ENCODE assay signal across 8 mouse cellular contexts in the genomic region with DNA sequence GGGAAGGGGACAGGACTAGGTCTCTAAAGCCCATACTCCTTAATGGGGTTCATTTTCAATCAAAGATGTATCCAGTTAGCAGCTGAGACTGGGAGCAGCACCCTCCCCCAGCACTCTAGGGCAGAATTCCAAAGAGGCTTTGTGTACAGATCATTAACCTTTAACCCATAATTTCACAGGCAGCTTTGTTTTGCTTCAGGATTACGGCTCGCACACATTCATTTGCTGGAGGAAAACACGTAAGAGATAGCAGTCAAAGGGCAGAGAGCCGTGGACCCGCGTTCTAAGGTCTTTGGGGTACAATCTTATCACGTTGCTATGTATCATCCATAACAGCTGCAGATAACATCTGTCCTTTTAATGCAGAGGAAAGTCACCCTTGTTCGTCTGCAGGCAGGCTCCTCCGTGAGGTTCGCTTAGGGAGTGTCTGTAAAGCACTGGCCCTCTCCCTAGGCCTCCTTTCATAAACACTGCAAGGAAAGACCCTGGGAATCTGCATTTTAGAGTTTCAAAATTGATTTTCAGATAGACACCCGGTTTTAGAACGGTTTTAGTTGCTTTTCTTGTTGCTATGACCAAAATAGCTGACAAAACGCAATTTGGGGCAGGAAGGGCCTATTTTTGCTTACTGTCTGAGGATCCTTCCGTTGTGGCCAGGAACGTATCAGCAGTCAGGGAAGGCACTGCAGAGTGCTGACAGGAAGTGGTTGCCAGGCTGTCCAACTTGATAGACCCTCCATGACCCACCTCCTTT. TPM values are rescaled to one million over a fixed set of nuclear protein-coding genes. Genes with fewer than 3 reads are reported as not detected.
DNase-seq lines count a peak whose midpoint lies in the region; ATAC-seq and TF ChIP-seq lines count a peak whose summit lies in the region.
"Had no signal": no experiment of that assay in that cellular context is flagged by ENCODE, and none has a peak within 500 bp of the region (broad histone marks: within the 10 kb centered on the region; RNA-seq: fewer than 3 reads in every experiment).

No protein-coding gene starts in this region.

- no peaks in the 10 kb centered on the region for H3K36me3 ChIP-seq in intestine, embryonic 16.5 days (ENCODE audit: control insufficient read depth, insufficient read depth, low read length)
- H3K36me3 ChIP-seq in liver, postnatal 0 days (replicated peaks; ENCODE audit: insufficient read depth, low read length): no peaks in the 10 kb centered on the region

- peaks cover 32% of the 10 kb centered on the region for H3K4me1 ChIP-seq in intestine, embryonic 16.5 days (ENCODE audit: control insufficient read depth, insufficient read depth, low read length)
- H3K4me1 ChIP-seq in liver, postnatal 0 days (ENCODE audit: insufficient read depth): peaks cover 35% of the 10 kb centered on the region

- no peak for TF ChIP-seq CTCF in liver, postnatal 0 days (IDR thresholded peaks at IDR 0.05; ENCODE audit: low read depth)

- peak; percentile 85 for ATAC-seq in granulocyte monocyte progenitor cell, adult 5-6 weeks (replicated peaks; ENCODE audit: poor library complexity, severe bottlenecking)
- peak; percentile 95 for ATAC-seq in intestine, embryonic 16.5 days
- ATAC-seq in liver, postnatal 0 days: peak; percentile 76

- peak overlapping the region; percentile 37; the same call in 1 of the 2 replicates for H3K9ac ChIP-seq in intestine, embryonic 16.5 days (ENCODE audit: low read depth, low read length)
- H3K9ac ChIP-seq in liver, postnatal 0 days (replicated peaks): peak overlapping the region; percentile 35; the same call in 1 of the 2 replicates

- H3K27ac ChIP-seq in intestine, embryonic 16.5 days (ENCODE audit: low read length): peak overlapping the region; percentile 95
- peak overlapping the region; percentile 84 for H3K27ac ChIP-seq in liver, postnatal 0 days (ENCODE audit: low read depth)

- H3K27me3 ChIP-seq in intestine, embryonic 16.5 days (replicated peaks; ENCODE audit: control insufficient read depth, insufficient read depth, low read length): no peaks in the 10 kb centered on the region
- peaks cover 3% of the 10 kb centered on the region; the same call in 1 of the 2 replicates for H3K27me3 ChIP-seq in liver, postnatal 0 days (ENCODE audit: insufficient read depth, low read length)

- H3K4me3 ChIP-seq in intestine, embryonic 16.5 days (ENCODE audit: low read length): 0 out of 2 replicates have a peak overlapping the region, but pooled peaks have one; percentile 5
- no peak overlapping the region; the same call in 1 of the 2 replicates for H3K4me3 ChIP-seq in liver, postnatal 0 days (ENCODE audit: low read depth, low read length)
- H3K4me3 ChIP-seq: erythroblast, embryonic 14.5 days had no signal

- H3K4me2 ChIP-seq in intestine, embryonic 16.5 days (ENCODE audit: low read depth, low read length): peak overlapping the region; percentile 43
- peak overlapping the region; percentile 52 for H3K4me2 ChIP-seq in liver, postnatal 0 days (ENCODE audit: low read depth, low read length)

- peak; percentile 57 for DNase-seq in CD4-positive, CD25-positive, alpha-beta regulatory T cell, adult 2 months (ENCODE audit: low read depth, low spot score)
- DNase-seq in MEL-GATA-1-ER (ENCODE audit: extremely low read depth, low read depth): peak; percentile 89
- peak; percentile 56 for DNase-seq in liver, postnatal 0 days
- DNase-seq in retina, postnatal 7 days (ENCODE audit: low read depth, low spot score): peak; percentile 60
- no peak for DNase-seq in right cerebral cortex, postnatal 25 days

- 6% methylated on average over 15 of the region's 15 CpGs for WGBS in intestine, embryonic 16.5 days
- 6% methylated on average over 15 of the region's 15 CpGs for WGBS in liver, postnatal 0 days (ENCODE audit: insufficient replicate concordance)

- H3K9me3 ChIP-seq in intestine, embryonic 16.5 days (ENCODE audit: control insufficient read depth, low read length): no peaks in the 10 kb centered on the region
- H3K9me3 ChIP-seq in liver, postnatal 0 days (ENCODE audit: low read length): no peaks in the 10 kb centered on the region

- TF ChIP-seq EP300 in liver, postnatal 0 days (IDR thresholded peaks at IDR 0.05; ENCODE audit: low read depth): peak; percentile 73; the same call in 1 of the 2 replicates

RNA-seq across cellular contexts. Expression of gene Gmpr, which starts 52.0 kb away (rescaled TPM):
- total RNA-seq in granulocyte monocyte progenitor cell, adult 5-6 weeks (2014; fragmentation: Nextera tagmentation): 16.4 and 22.5 TPM in 2 replicates
- total RNA-seq in granulocyte monocyte progenitor cell, adult 5-6 weeks (2017): 12.9 and 13.4 TPM in 2 replicates
- 24.4 and 31.1 TPM in 2 replicates for polyA plus RNA-seq in intestine, embryonic 16.5 days (2015; fragmentation: Nextera tagmentation; extraction: Ambion mirVana)
- polyA plus RNA-seq in liver, postnatal 0 days (2015; fragmentation: Nextera tagmentation; extraction: Ambion mirVana): 63.6 and 75.5 TPM in 2 replicates
